Comparison of ENCODE assay signal across 23 mouse cellular contexts in the genomic region with DNA sequence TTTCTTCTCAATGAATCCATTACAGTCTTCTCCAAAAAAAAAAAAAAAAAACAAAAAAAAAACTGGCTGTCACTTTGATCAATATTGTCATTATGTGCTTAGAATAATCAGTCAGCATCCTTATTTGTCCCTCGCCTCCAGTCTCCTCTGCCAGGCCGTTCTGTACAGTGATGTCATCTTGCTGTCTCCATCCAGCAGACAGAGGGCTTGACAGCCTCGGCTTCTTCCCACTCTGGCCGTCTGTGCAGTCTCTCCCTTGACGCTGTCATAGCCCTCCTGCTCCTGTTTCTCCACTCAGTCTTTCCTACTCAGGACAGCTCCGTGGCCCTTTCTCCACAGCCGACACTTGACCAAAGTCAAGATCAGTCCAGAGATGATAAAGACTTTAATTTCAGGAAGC. TPM values are rescaled to one million over a fixed set of nuclear protein-coding genes. Genes with fewer than 3 reads are reported as not detected.
DNase-seq lines count a peak whose midpoint lies in the region; ATAC-seq and TF ChIP-seq lines count a peak whose summit lies in the region.
"Had no signal": no experiment of that assay in that cellular context is flagged by ENCODE, and none has a peak within 500 bp of the region (broad histone marks: within the 10 kb centered on the region; RNA-seq: fewer than 3 reads in every experiment).

No protein-coding gene starts in this region.

- no peak for TF ChIP-seq CTCF in hindbrain, postnatal 0 days (IDR thresholded peaks at IDR 0.05; ENCODE audit: low read depth)

- H3K27ac ChIP-seq in hindbrain, postnatal 0 days: no peak overlapping the region
- H3K27ac ChIP-seq in hindbrain, embryonic 16.5 days (ENCODE audit: low read depth, low read length): no peak overlapping the region
- no peak overlapping the region for H3K27ac ChIP-seq in midbrain, embryonic 14.5 days (replicated peaks; ENCODE audit: low read depth, low read length)
- H3K27ac ChIP-seq: embryonic facial prominence, embryonic 13.5 days; embryonic facial prominence, embryonic 15.5 days; forebrain, embryonic 10.5 days; forebrain, embryonic 12.5 days had no signal

- H3K9me3 ChIP-seq in hindbrain, postnatal 0 days (ENCODE audit: low read length): no peaks in the 10 kb centered on the region
- no peaks in the 10 kb centered on the region for H3K9me3 ChIP-seq in hindbrain, embryonic 16.5 days (ENCODE audit: control insufficient read depth, low read length)
- no peaks in the 10 kb centered on the region for H3K9me3 ChIP-seq in midbrain, embryonic 14.5 days (ENCODE audit: control insufficient read depth, low read length)
- H3K9me3 ChIP-seq: embryonic facial prominence, embryonic 13.5 days; embryonic facial prominence, embryonic 15.5 days; forebrain, embryonic 10.5 days; forebrain, embryonic 12.5 days had no signal

- no peak overlapping the region for H3K4me2 ChIP-seq in hindbrain, postnatal 0 days (ENCODE audit: low read depth, low read length)
- H3K4me2 ChIP-seq in hindbrain, embryonic 16.5 days (ENCODE audit: low read length): no peak overlapping the region
- H3K4me2 ChIP-seq in midbrain, embryonic 14.5 days (ENCODE audit: low read length): no peak overlapping the region
- H3K4me2 ChIP-seq: embryonic facial prominence, embryonic 13.5 days; embryonic facial prominence, embryonic 15.5 days; forebrain, embryonic 12.5 days had no signal

- peaks cover 5% of the 10 kb centered on the region; the same call in 1 of the 2 replicates for H3K4me1 ChIP-seq in hindbrain, postnatal 0 days (ENCODE audit: insufficient read depth, low read length)
- peaks cover 10% of the 10 kb centered on the region for H3K4me1 ChIP-seq in hindbrain, embryonic 16.5 days (ENCODE audit: control insufficient read depth, insufficient read depth, low read depth, low read length)
- H3K4me1 ChIP-seq in midbrain, embryonic 14.5 days (ENCODE audit: control insufficient read depth, insufficient read depth, low read length): peaks cover 9% of the 10 kb centered on the region

- H3K36me3 ChIP-seq in hindbrain, postnatal 0 days (ENCODE audit: insufficient read depth, low read length): no peaks in the 10 kb centered on the region
- H3K36me3 ChIP-seq in hindbrain, embryonic 16.5 days (ENCODE audit: control insufficient read depth, insufficient read depth, low read length): no peaks in the 10 kb centered on the region
- no peaks in the 10 kb centered on the region for H3K36me3 ChIP-seq in midbrain, embryonic 14.5 days (ENCODE audit: control insufficient read depth, insufficient read depth, low read length)
- H3K36me3 ChIP-seq: embryonic facial prominence, embryonic 13.5 days; embryonic facial prominence, embryonic 15.5 days; forebrain, embryonic 10.5 days; forebrain, embryonic 12.5 days had no signal

- 58% methylated on average over 7 of the region's 7 CpGs for WGBS in hindbrain, postnatal 0 days
- WGBS in hindbrain, embryonic 16.5 days: 65% methylated on average over 7 of the region's 7 CpGs
- WGBS in midbrain, embryonic 14.5 days: 80% methylated on average over 7 of the region's 7 CpGs

- H3K4me3 ChIP-seq in hindbrain, postnatal 0 days (ENCODE audit: low read length): no peak overlapping the region
- H3K4me3 ChIP-seq in hindbrain, embryonic 16.5 days (ENCODE audit: low read length): no peak overlapping the region
- H3K4me3 ChIP-seq in midbrain, embryonic 14.5 days (replicated peaks; ENCODE audit: low read depth, low read length): no peak overlapping the region
- H3K4me3 ChIP-seq: embryonic facial prominence, embryonic 13.5 days; embryonic facial prominence, embryonic 15.5 days; erythroblast, embryonic 14.5 days; forebrain, embryonic 10.5 days; forebrain, embryonic 12.5 days had no signal

- H3K27me3 ChIP-seq in hindbrain, postnatal 0 days (ENCODE audit: insufficient read depth, low read length): no peaks in the 10 kb centered on the region
- no peaks in the 10 kb centered on the region for H3K27me3 ChIP-seq in hindbrain, embryonic 16.5 days (replicated peaks; ENCODE audit: control insufficient read depth, insufficient read depth, low read length)
- H3K27me3 ChIP-seq in midbrain, embryonic 14.5 days (ENCODE audit: control insufficient read depth, insufficient read depth, low read length): no peaks in the 10 kb centered on the region
- H3K27me3 ChIP-seq: embryonic facial prominence, embryonic 13.5 days; embryonic facial prominence, embryonic 15.5 days; forebrain, embryonic 12.5 days; Patski had no signal

- no peak overlapping the region for H3K9ac ChIP-seq in hindbrain, postnatal 0 days (replicated peaks; ENCODE audit: low read length)
- no peak overlapping the region for H3K9ac ChIP-seq in hindbrain, embryonic 16.5 days (ENCODE audit: low read depth, low read length)
- H3K9ac ChIP-seq in midbrain, embryonic 14.5 days (replicated peaks; ENCODE audit: low read length): no peak overlapping the region
- H3K9ac ChIP-seq: embryonic facial prominence, embryonic 13.5 days; embryonic facial prominence, embryonic 15.5 days; forebrain, embryonic 12.5 days had no signal

- DNase-seq in hindbrain, postnatal 0 days (ENCODE audit: low spot score): peak; percentile 23
- DNase-seq in layer of hippocampus, adult 18-20 months (ENCODE audit: low spot score in 2 of 2): peak; percentile 7 to 52
- DNase-seq in layer of hippocampus, adult 9-10 months (ENCODE audit: low spot score): no peak
- DNase-seq in brain, adult 2 months (ENCODE audit: low read depth, low spot score): peak; percentile 64
- DNase-seq in midbrain, embryonic 14.5 days: no peak
- DNase-seq: adrenal gland, adult 8-10 months; adrenal gland, postnatal 14 days; adrenal gland, postnatal 36 days; cerebellum, adult 11 months; cerebellum, adult 2 months; cerebellum, adult 9-10 months; cerebellum, postnatal 36 days; embryo, embryonic 11 days had no signal

- ATAC-seq in hindbrain, postnatal 0 days: no peak
- ATAC-seq in hindbrain, embryonic 16.5 days: no peak
- no peak for ATAC-seq in midbrain, embryonic 14.5 days (ENCODE audit: low FRiP score, low TSS enrichment)
- ATAC-seq: activated CD4-positive, CD25-positive, alpha-beta regulatory T cell, adult 4 months; forebrain, embryonic 14.5 days; forebrain, embryonic 16.5 days; Patski had no signal

RNA-seq across cellular contexts. Expression of gene Nrde2, which starts 13.0 kb away (rescaled TPM):
- 20.2 and 20.5 TPM in 2 replicates for total RNA-seq in hindbrain, postnatal 0 days (2014; rRNA removed)
- 11.8 and 13.6 TPM in 2 replicates for polyA plus RNA-seq in hindbrain, postnatal 0 days (2015; fragmentation: Nextera tagmentation; extraction: Ambion mirVana)
- polyA plus RNA-seq in hindbrain, embryonic 16.5 days (2015; fragmentation: Nextera tagmentation; extraction: Ambion mirVana): 11.9 and 13.6 TPM in 2 replicates
- 10 to 100 TPM; 16.8 to 17.4 TPM for total RNA-seq in layer of hippocampus, adult 18-20 months (2021)
- 11.3 and 14.1 TPM in 2 replicates for polyA plus RNA-seq in midbrain, embryonic 14.5 days (2014; fragmentation: Nextera tagmentation; extraction: Ambion mirVana)

RNA-seq across cellular contexts. Expression of gene Calm1, which starts 26.8 kb away (rescaled TPM):
- total RNA-seq in hindbrain, postnatal 0 days (2014; rRNA removed): 1,139 and 1,416 TPM in 2 replicates
- polyA plus RNA-seq in hindbrain, postnatal 0 days (2015; fragmentation: Nextera tagmentation; extraction: Ambion mirVana): 4,078 and 4,190 TPM in 2 replicates
- 2,854 and 3,176 TPM in 2 replicates for polyA plus RNA-seq in hindbrain, embryonic 16.5 days (2015; fragmentation: Nextera tagmentation; extraction: Ambion mirVana)
- 1,000 to 10,000 TPM; 2,031 to 2,127 TPM for total RNA-seq in layer of hippocampus, adult 18-20 months (2021)
- 2,581 and 2,856 TPM in 2 replicates for polyA plus RNA-seq in midbrain, embryonic 14.5 days (2014; fragmentation: Nextera tagmentation; extraction: Ambion mirVana)

Comparison
In these comparisons a context has a peak if more than half of its experiments do, and no peak if none do; other contexts are left out.
1. DNase-seq: peak in hindbrain, postnatal 0 days (single experiment), layer of hippocampus, adult 18-20 months (2 of 2) and brain, adult 2 months (single experiment); none in layer of hippocampus, adult 9-10 months (single experiment) and midbrain, embryonic 14.5 days (single experiment).